Mouse (Mus musculus): Measurements from ENCODE around the gene Ikzf2.

Gene Ikzf2

GRCm38 (mm10) chr1:69687076-69687991 is at the start of gene Ikzf2:
Gene Ikzf2 (minus strand): TSS chr1:69687245.
- peak; percentile 45 to 50 for DNase-seq (ENCODE audit: low spot score in 2 of 2)

DNA sequence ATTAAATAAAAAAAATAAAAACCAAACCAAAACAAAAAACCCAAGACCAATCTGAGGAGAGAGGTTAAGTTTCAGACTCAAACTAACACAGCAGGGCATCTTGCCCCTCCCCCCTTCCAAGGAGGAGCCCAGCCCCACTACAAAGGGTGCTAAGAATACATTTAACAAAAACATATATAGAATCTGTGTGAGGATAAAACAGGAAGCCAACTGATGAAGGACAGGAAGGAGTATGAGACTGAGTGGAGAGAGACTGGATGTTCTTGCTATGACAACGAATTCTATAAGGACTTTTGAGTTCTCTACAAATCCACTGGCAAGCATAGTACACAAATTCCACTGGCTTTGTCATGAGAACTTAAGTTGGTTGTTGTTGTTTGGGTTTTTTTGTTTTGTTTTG is 42.7 kb upstream of the Ikzf2 start:
- DNase-seq (ENCODE audit: low spot score in 2 of 2) = no peak

GRCm38 (mm10) chr1:69729031-69729679 is 42.1 kb upstream of the Ikzf2 start:
- DNase-seq (ENCODE audit: low spot score in 2 of 2) = no peak

DNA sequence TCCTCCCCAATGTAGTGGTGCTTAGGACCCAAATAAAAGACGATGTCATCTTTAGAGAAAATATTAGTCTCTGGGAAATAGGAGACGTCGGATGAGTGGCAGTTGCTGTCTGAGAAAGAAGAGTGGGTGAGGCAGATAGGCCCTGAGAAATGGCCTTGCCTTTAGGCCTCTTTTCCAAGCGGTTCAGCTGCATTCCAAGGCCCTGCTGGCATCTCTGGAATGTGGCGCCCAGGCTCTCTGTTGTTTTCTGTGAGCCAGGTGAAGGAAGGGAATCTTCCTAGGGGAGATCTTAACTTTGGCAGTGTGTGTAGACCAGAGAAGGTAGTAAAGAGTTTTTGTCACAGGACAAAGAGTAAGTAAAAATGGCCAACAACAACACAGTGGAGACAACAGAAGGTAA is 40.9 kb upstream of the Ikzf2 start:
- DNase-seq (ENCODE audit: low spot score in 2 of 2) = no peak

DNA sequence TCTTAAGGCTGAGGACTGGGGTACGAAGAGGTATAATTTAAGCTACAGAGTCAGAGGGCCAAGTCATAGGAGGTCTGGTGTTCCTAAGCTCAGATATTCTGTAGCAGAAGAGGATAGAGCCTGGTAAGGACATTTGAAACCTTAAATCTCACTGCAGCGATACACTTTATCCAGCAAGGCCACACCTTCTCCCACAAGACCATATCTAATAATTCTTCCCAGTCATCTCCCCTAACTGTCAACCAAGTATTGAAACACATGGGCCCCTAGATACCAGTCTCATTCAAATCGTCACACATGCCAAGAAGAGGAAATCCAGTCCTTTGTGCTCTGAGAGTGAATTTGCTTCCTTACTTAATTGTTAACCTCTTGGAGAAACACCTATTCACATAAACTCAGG is 30.1 kb upstream of the Ikzf2 start:
- no peak for DNase-seq (ENCODE audit: low spot score in 2 of 2)

DNA sequence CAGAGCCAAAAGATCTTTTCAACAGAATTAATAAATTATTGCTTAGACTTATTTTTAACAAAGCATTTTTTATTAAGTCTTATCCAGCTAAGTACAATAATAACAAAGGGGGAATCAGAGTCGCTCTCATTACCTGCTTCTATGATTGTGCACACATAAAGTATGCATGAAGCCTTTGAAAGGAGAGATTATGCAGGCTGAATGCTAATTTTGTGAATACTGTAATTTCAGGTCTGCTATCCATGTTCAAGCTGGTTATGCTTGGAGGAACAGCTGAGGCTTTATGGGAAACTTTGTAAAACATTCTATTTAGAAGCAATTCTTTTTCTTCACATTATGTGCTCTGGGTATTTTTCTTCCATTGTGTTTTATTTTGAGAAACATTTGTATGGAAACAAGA is 21.5 kb upstream of the Ikzf2 start:
- no peak for DNase-seq (ENCODE audit: low spot score in 2 of 2)

DNA sequence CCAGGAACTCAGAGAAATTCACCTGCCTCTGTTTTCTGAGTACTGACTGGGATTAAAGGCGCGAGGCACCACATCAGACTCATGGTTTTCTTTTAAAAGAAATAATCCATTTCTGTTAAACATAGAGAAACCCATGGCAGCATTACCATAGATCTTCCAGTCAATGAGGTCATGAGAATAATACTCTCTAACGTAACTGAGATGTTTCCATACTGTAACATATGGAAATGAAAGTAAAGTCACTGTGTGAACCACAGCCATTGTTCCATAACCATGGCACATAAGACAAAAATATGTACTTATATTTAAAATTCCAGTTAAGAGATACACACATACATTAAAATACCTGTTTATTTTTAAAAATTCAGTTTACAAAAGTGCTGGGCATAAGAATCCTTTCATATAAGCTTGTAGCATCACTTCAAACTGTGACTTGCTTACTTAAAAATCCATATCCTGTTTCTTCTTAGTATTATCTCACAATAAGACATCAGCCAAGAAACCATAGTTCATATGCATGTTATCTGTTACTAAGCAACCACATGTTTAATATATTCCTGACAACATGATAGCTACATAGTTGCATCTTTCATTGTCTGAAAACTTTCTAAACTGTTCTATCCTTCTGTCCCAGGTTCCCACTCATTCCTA is 16.6 kb upstream of the Ikzf2 start:
- no peak for DNase-seq (ENCODE audit: low spot score in 2 of 2)

DNA sequence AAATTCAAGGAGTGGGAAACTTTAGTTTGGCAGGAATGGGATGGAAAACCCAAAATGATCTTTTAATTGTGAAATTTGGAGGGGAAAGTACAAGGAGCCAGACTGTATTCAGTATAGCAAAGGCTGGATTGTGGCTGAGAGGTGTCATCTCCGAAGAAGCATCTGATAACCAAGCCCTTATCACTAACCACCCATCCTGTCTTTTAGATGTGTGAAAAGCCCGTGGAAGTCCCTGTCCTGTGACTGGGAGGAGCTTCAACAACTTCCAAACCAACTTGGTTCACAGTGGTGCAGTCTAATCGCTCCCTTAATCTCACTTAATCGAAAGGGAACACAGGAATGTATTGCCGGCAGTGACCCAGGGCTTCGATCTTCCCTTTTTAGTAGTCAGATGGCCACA is 4.9 kb upstream of the Ikzf2 start:
- DNase-seq (ENCODE audit: low spot score in 2 of 2) = no peak

- peak in 1 of 2 experiments; percentile 22 for DNase-seq (ENCODE audit: low spot score in 2 of 2)
Observed at GRCm38 (mm10) chr1:69688961-69689360, 1.9 kb upstream of the Ikzf2 start.

GRCm38 (mm10) chr1:69688118-69688517 is 1.1 kb upstream of the Ikzf2 start:
- DNase-seq (ENCODE audit: low spot score in 2 of 2) = no peak

DNA sequence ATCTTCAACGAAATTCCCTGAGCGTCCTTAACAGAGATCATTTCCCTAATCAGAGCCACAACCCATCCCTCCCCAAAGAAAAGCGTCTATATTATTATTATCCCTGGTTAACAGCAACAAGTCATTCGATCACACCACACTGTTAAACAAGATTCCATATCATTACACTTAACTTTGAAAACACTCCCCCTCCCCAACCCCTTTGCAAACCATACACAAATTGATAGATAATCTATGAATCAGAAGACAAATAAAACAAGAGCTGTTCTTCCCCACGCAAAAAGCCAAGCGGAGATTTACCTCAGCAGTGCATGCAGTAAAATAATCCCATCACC is 337 bp downstream of the Ikzf2 start:
- DNase-seq (ENCODE audit: low spot score in 2 of 2) = no peak

DNA sequence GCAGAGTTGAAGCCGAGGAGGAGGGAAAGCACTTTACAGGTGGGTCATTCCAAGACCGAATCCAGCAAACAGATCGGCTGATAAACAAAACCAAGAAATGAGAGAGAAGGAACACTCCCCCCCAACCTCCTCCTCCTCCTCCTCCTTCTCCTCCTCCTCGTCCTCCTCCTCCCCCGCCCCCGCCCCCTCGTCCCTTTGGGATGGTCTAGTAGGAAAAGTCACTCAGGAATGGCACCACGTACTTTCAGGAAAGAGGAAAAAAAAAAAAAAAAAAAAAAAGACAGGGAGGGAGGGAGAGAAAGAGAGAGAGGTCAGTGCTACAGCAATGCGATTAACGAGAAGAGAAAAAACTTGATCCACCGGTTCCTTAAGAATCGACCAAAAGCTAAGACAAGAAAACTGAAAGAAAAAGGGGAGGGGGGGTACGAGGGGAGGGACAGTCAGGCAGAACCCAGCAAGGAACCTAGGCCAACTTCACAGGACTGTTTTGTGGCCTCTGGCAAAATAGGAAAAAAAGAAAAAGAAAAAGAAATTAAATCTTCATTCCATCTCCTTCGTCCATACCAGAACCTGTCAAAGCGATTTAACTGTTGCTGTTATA is 1.1 kb downstream of the Ikzf2 start:
- no peak for DNase-seq (ENCODE audit: low spot score in 2 of 2)

- no peak for DNase-seq (ENCODE audit: low spot score in 2 of 2)
Observed at GRCm38 (mm10) chr1:69685049-69685889, 1.8 kb downstream of the Ikzf2 start.

DNA sequence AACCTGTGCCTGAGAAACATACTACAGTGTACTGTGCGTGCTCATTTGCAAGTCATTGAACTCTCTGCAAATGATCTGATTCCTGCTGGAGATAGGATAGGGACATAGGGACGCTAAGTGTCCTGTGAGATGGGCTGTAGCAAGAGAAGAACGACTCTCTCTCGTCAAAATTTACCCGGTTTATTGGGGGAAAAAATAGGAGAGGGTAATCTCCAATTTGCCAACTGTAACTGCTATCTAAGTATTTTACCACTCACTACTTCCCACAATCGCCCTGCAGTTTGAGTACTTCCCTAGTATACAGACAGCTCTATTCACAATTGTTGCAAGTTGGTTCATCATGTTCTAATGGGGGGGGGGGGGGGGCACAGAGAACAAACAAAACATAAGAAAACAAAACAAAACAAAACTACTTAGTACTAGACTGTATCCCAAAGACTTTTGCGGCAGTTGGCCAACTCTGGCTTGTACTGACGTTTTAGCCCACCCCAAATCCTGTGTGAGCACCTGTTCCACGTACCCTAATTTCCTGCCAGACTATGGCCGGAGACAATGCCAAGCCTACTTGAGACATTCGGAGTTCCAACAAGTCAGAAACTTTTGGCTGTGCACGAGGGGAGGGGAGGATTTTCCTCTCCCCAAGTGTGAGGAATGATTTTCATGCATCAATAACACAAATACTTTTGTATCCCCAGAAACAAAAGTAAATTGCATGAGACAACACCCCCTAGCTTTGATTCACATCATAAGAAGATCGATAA is 2.6 kb downstream of the Ikzf2 start:
- DNase-seq (ENCODE audit: low spot score in 2 of 2) = no peak

GRCm38 (mm10) chr1:69683851-69684250 is 3.2 kb downstream of the Ikzf2 start:
- no peak for DNase-seq (ENCODE audit: low spot score in 2 of 2)

GRCm38 (mm10) chr1:69683058-69683457 is 4.0 kb downstream of the Ikzf2 start:
- DNase-seq (ENCODE audit: low spot score in 2 of 2) = no peak

- no peak for DNase-seq (ENCODE audit: low spot score in 2 of 2)
Observed at GRCm38 (mm10) chr1:69682261-69682660, 4.8 kb downstream of the Ikzf2 start.

GRCm38 (mm10) chr1:69681003-69681402 is 6.0 kb downstream of the Ikzf2 start:
- no peak for DNase-seq (ENCODE audit: low spot score in 2 of 2)

GRCm38 (mm10) chr1:69680501-69680900 is 6.5 kb downstream of the Ikzf2 start:
- DNase-seq (ENCODE audit: low spot score in 2 of 2) = no peak

DNA sequence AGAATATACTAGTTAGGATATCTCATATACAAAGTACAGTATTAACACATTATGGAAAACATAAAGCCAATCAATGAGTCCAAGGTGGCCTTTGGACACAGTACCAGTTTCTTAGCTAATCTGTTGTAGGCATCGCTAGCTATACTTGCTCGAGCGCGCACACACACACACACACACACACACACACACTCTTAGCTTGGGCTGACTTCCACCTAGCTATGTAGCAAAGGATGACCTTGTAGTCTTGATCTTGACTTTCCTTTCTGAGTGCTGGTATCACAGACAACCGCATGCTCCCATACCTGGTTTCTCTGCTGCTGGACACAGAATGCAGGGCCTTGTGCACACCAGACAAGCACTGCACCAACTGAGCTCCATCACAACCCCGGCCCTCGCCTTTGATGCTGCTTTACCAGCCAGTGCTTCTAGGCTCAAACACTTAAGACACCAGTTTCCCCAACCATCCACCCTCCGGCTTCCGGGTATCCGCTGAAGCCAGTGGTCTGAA is 17.1 kb downstream of the Ikzf2 start:
- no peak for DNase-seq (ENCODE audit: low spot score in 2 of 2)

- DNase-seq (ENCODE audit: low spot score in 2 of 2) = no peak
Observed at GRCm38 (mm10) chr1:69667456-69667855, 19.6 kb downstream of the Ikzf2 start.
